Mouse (Mus musculus): ENCODE results near the gene Mrpl53.

- no peak for TF ChIP-seq CTCF (IDR thresholded peaks at IDR 0.05; ENCODE audit: extremely low read depth, insufficient read length, insufficient replicate concordance, low read depth, low read length)
- no peak for TF ChIP-seq POLR2A (IDR thresholded peaks at IDR 0.05; ENCODE audit: low read depth, low read length)
Measured at GRCm38 (mm10) chr6:83104158-83104557, 4.7 kb upstream of the Mrpl53 start.
